Mouse (Mus musculus): Measurements from ENCODE around the gene Cspg5. TPM values are rescaled to one million over a fixed set of nuclear protein-coding genes. Genes with fewer than 3 reads are reported as not detected.

The Cspg5 gene
- polyA plus RNA-seq, 1 experiment from 2014 or later: 2.9 TPM

GRCm38 (mm10) chr9:110234962-110235361 is 8.6 kb upstream of the Cspg5 start:
- Histone ChIP-seq H3K27ac (no peak overlapping the region), H3K27me3 (no peaks in the 10 kb centered on the region), H3K4me3 (replicated peaks) (no peak overlapping the region), H3K36me3 (peaks cover 95% of the 10 kb centered on the region), H3K9ac (no peak overlapping the region), H3K9me3 (replicated peaks) (no peaks in the 10 kb centered on the region), H3K4me1 (no peaks in the 10 kb centered on the region), H3K4me2 (no peak overlapping the region)
- 95% methylated on average over 6 of the region's 6 CpGs for WGBS
- ATAC-seq (replicated peaks; ENCODE audit: low FRiP score): no peak

- Histone ChIP-seq H3K9me3 (replicated peaks) (no peaks in the 10 kb centered on the region), H3K4me3 (replicated peaks) (peak overlapping the region; percentile 73), H3K27ac (no peak overlapping the region), H3K4me2 (peak overlapping the region; percentile 100), H3K9ac (peak overlapping the region; percentile 42; the same call in 1 of the 2 replicates), H3K27me3 (peaks cover 38% of the 10 kb centered on the region), H3K4me1 (peaks cover 20% of the 10 kb centered on the region), H3K36me3 (peaks cover 20% of the 10 kb centered on the region)
- 22% methylated on average over 7 of the region's 7 CpGs for WGBS
- no peak; the same call in 1 of the 2 replicates for ATAC-seq (replicated peaks; ENCODE audit: low FRiP score)
Observed at GRCm38 (mm10) chr9:110244567-110244888, 945 bp downstream of the Cspg5 start.

GRCm38 (mm10) chr9:110244889-110245589 is 1.5 kb downstream of the Cspg5 start:
- H3K4me1 ChIP-seq: peaks cover 25% of the 10 kb centered on the region
- no peaks in the 10 kb centered on the region for H3K9me3 ChIP-seq (replicated peaks)
- H3K4me3 ChIP-seq (replicated peaks): peak overlapping the region; percentile 73
- H3K9ac ChIP-seq: peak overlapping the region; percentile 42
- ATAC-seq (replicated peaks; ENCODE audit: low FRiP score): peak; percentile 66
- H3K27ac ChIP-seq: no peak overlapping the region
- under 1% methylated on average over 72 of the region's 93 CpGs for WGBS
- H3K27me3 ChIP-seq: peaks cover 38% of the 10 kb centered on the region
- H3K4me2 ChIP-seq: peak overlapping the region; percentile 100
- peaks cover 16% of the 10 kb centered on the region for H3K36me3 ChIP-seq

GRCm38 (mm10) chr9:110245590-110246320 is 2.2 kb downstream of the Cspg5 start:
- H3K4me3 ChIP-seq (replicated peaks): peak overlapping the region; percentile 73
- H3K27ac ChIP-seq: no peak overlapping the region
- WGBS: 2% methylated on average over 40 of the region's 40 CpGs
- peak overlapping the region; percentile 100 for H3K4me2 ChIP-seq
- peak; percentile 80 for ATAC-seq (replicated peaks; ENCODE audit: low FRiP score)
- H3K9me3 ChIP-seq (replicated peaks): no peaks in the 10 kb centered on the region
- peaks cover 38% of the 10 kb centered on the region for H3K27me3 ChIP-seq
- H3K4me1 ChIP-seq: peaks cover 29% of the 10 kb centered on the region
- peak overlapping the region; percentile 42 for H3K9ac ChIP-seq
- H3K36me3 ChIP-seq: peaks cover 9% of the 10 kb centered on the region

GRCm38 (mm10) chr9:110246321-110246640 is 2.7 kb downstream of the Cspg5 start:
- WGBS: 30% methylated on average over 13 of the region's 13 CpGs
- ATAC-seq (replicated peaks; ENCODE audit: low FRiP score): peak; percentile 24; the same call in 1 of the 2 replicates

GRCm38 (mm10) chr9:110247049-110247448 is 3.5 kb downstream of the Cspg5 start:
- H3K36me3 ChIP-seq: no peaks in the 10 kb centered on the region
- H3K4me1 ChIP-seq: peaks cover 29% of the 10 kb centered on the region
- H3K4me3 ChIP-seq (replicated peaks): no peak overlapping the region
- H3K9ac ChIP-seq: no peak overlapping the region
- peaks cover 38% of the 10 kb centered on the region for H3K27me3 ChIP-seq
- no peaks in the 10 kb centered on the region for H3K9me3 ChIP-seq (replicated peaks)
- H3K4me2 ChIP-seq: no peak overlapping the region
- ATAC-seq (replicated peaks; ENCODE audit: low FRiP score): no peak
- WGBS: 85% methylated on average over 10 of the region's 10 CpGs
- H3K27ac ChIP-seq: no peak overlapping the region

More at GRCm38 (mm10) chr9:110246321-110246640, 2.7 kb downstream of the Cspg5 start:
- H3K4me1 ChIP-seq: peaks cover 29% of the 10 kb centered on the region
- H3K36me3 ChIP-seq: 0 out of 2 replicates have a peak, but pooled peaks cover 4% of the 10 kb centered on the region
- peaks cover 38% of the 10 kb centered on the region for H3K27me3 ChIP-seq
- H3K9ac ChIP-seq: 0 out of 2 replicates have a peak overlapping the region, but pooled peaks have one; percentile 22
- peak overlapping the region; percentile 100 for H3K4me2 ChIP-seq
- no peak overlapping the region for H3K27ac ChIP-seq
- peak overlapping the region; percentile 73 for H3K4me3 ChIP-seq (replicated peaks)
- H3K9me3 ChIP-seq (replicated peaks): no peaks in the 10 kb centered on the region

GRCm38 (mm10) chr9:110248861-110249260 is 5.3 kb downstream of the Cspg5 start:
- no peak overlapping the region for H3K9ac ChIP-seq
- H3K4me3 ChIP-seq (replicated peaks): no peak overlapping the region
- H3K27ac ChIP-seq: no peak overlapping the region
- no peaks in the 10 kb centered on the region for H3K9me3 ChIP-seq (replicated peaks)
- peaks cover 29% of the 10 kb centered on the region for H3K4me1 ChIP-seq
- WGBS: 70% methylated on average over 2 of the region's 2 CpGs
- no peak overlapping the region for H3K4me2 ChIP-seq
- H3K27me3 ChIP-seq: peaks cover 28% of the 10 kb centered on the region
- no peaks in the 10 kb centered on the region for H3K36me3 ChIP-seq
- no peak for ATAC-seq (replicated peaks; ENCODE audit: low FRiP score)

GRCm38 (mm10) chr9:110249823-110250543 is 6.4 kb downstream of the Cspg5 start:
- 0 out of 2 replicates have a peak overlapping the region, but pooled peaks have one; percentile 4 for H3K9ac ChIP-seq
- no peaks in the 10 kb centered on the region for H3K9me3 ChIP-seq (replicated peaks)
- H3K4me1 ChIP-seq: peaks cover 23% of the 10 kb centered on the region
- peaks cover 17% of the 10 kb centered on the region for H3K27me3 ChIP-seq
- H3K27ac ChIP-seq: peak overlapping the region; percentile 27; the same call in 1 of the 2 replicates
- H3K4me2 ChIP-seq: no peak overlapping the region
- no peak overlapping the region for H3K4me3 ChIP-seq (replicated peaks)
- H3K36me3 ChIP-seq: no peaks in the 10 kb centered on the region
- ATAC-seq (replicated peaks; ENCODE audit: low FRiP score): no peak
- 19% methylated on average over 11 of the region's 11 CpGs for WGBS

- H3K4me3 ChIP-seq (replicated peaks): no peak overlapping the region
- H3K36me3 ChIP-seq: no peaks in the 10 kb centered on the region
- no peak overlapping the region for H3K9ac ChIP-seq
- no peak overlapping the region for H3K27ac ChIP-seq
- H3K4me1 ChIP-seq: peaks cover 19% of the 10 kb centered on the region
- H3K27me3 ChIP-seq: peaks cover 12% of the 10 kb centered on the region
- no peak overlapping the region for H3K4me2 ChIP-seq
- H3K9me3 ChIP-seq (replicated peaks): no peaks in the 10 kb centered on the region
- WGBS: 91% methylated on average over 14 of the region's 14 CpGs
- ATAC-seq (replicated peaks; ENCODE audit: low FRiP score): no peak
Observed at GRCm38 (mm10) chr9:110250776-110251175, 7.2 kb downstream of the Cspg5 start.

- 62% methylated on average over 15 of the region's 15 CpGs for WGBS
- no peaks in the 10 kb centered on the region for H3K36me3 ChIP-seq
- no peak overlapping the region for H3K4me2 ChIP-seq
- H3K27me3 ChIP-seq: no peaks in the 10 kb centered on the region
- H3K27ac ChIP-seq: no peak overlapping the region
- ATAC-seq (replicated peaks; ENCODE audit: low FRiP score): no peak
- H3K9ac ChIP-seq: no peak overlapping the region
- peaks cover 2% of the 10 kb centered on the region; the same call in 1 of the 2 replicates for H3K4me1 ChIP-seq
- no peak overlapping the region for H3K4me3 ChIP-seq (replicated peaks)
- no peaks in the 10 kb centered on the region for H3K9me3 ChIP-seq (replicated peaks)
Observed at GRCm38 (mm10) chr9:110255407-110256019, 11.9 kb downstream of the Cspg5 start.

GRCm38 (mm10) chr9:110258646-110259045 is 15.1 kb downstream of the Cspg5 start:
- ATAC-seq (replicated peaks; ENCODE audit: low FRiP score): no peak
- H3K4me2 ChIP-seq: no peak overlapping the region
- no peaks in the 10 kb centered on the region for H3K27me3 ChIP-seq
- 77% methylated on average over 6 of the region's 6 CpGs for WGBS
- no peaks in the 10 kb centered on the region for H3K9me3 ChIP-seq (replicated peaks)
- H3K4me3 ChIP-seq (replicated peaks): no peak overlapping the region
- 0 out of 2 replicates have a peak, but pooled peaks cover 2% of the 10 kb centered on the region for H3K4me1 ChIP-seq
- H3K27ac ChIP-seq: no peak overlapping the region
- no peaks in the 10 kb centered on the region for H3K36me3 ChIP-seq
- no peak overlapping the region for H3K9ac ChIP-seq
